Mouse (Mus musculus): Measurements from ENCODE around the gene Gpr34.

The Gpr34 gene

GRCm38 (mm10) chrX:13631599-13632283 is at the start of gene Gpr34:
Gene Gpr34, plus strand, starts transcription at chrX:13632089.
- in situ Hi-C loops (cut with MboI, MseI): no loop called here

- in situ Hi-C loops (cut with MboI, MseI): no loop called here
These were observed 32.5 kb upstream of the Gpr34 start for GRCm38 (mm10) chrX:13599373-13599772.

DNA sequence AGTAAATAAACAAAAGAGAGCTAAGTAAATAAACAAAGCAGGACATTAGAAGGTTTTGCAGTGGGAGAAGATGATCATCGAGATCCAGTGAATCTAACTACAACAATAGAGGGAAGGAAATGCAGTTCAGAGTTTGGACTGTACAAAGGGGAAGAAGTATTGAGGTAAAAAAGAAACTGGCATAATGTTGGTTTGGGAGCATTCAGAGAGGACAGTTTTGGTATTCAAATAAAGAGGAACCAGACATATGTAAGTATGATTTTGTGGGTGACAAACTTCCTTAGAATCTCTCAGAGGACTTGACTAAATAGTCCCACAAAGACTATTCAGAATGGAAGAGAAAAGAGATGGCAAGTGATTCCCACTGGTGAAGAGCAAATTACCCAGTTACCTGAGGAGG is 31.9 kb upstream of the Gpr34 start:
- in situ Hi-C loops (cut with MboI, MseI): no loop called here

- in situ Hi-C loops (cut with MboI, MseI): no loop called here
These were observed 25.1 kb upstream of the Gpr34 start for GRCm38 (mm10) chrX:13606741-13607140.

DNA sequence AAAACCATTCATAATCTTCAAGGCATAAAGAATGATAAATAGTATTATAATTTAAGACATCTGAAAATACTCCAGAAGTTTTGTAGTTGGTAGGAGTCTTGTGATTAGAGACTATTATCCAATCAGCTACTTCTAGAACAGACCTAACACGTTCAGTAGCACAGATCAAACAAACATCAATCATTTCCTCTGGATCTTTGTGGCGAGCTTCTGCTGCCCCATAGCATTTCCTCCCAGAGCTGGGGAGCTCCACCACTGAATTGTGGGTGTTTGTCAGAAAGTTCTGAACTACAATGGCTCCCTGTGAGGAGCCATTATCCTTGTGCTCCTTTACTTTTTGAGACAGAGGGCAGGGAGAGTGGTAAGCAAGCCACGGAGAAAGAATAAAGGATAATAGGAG is 24.1 kb upstream of the Gpr34 start:
- in situ Hi-C loops (cut with MboI, MseI): no loop called here

- in situ Hi-C loops (cut with MboI, MseI): no loop called here
These were observed 20.8 kb upstream of the Gpr34 start for GRCm38 (mm10) chrX:13611114-13611513.

GRCm38 (mm10) chrX:13612115-13612514 is 19.8 kb upstream of the Gpr34 start:
- in situ Hi-C loops (cut with MboI, MseI): no loop called here

DNA sequence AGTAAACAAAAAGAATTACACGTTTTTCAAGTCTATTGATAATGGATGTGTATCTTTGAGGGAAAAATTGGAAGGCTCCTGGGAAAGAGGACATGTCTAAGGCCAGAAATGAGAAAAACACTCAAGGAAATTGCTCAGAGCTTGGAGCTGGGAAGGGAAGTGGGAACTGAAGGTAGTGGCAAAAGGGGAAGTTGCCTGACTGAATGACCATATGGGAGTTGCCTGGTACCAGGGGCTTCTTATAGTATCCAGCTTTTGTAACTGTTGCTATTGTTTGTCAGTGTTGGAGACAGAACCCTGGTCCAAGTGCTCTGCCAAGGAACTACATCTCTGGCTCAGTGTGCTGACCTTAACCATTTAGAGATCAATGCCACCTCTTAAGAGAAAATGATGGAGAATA is 15.2 kb upstream of the Gpr34 start:
- in situ Hi-C loops (cut with MboI, MseI): loop anchor here (5.0 kb wide), 1 partner anchor 36 kb away; no protein-coding TSS in a partner anchor

- in situ Hi-C loops (cut with MboI, MseI): loop anchor here (5.0 kb wide), 1 partner anchor 35 kb away; no protein-coding TSS in a partner anchor
These were observed 14.6 kb upstream of the Gpr34 start for GRCm38 (mm10) chrX:13617294-13617693.

GRCm38 (mm10) chrX:13618476-13618875 is 13.4 kb upstream of the Gpr34 start:
- in situ Hi-C loops (cut with MboI, MseI): loop anchor here (5.0 kb wide), 1 partner anchor 34 kb away; no protein-coding TSS in a partner anchor

- in situ Hi-C loops (cut with MboI, MseI): no loop called here
These were observed 10.4 kb upstream of the Gpr34 start for GRCm38 (mm10) chrX:13621473-13621872.

DNA sequence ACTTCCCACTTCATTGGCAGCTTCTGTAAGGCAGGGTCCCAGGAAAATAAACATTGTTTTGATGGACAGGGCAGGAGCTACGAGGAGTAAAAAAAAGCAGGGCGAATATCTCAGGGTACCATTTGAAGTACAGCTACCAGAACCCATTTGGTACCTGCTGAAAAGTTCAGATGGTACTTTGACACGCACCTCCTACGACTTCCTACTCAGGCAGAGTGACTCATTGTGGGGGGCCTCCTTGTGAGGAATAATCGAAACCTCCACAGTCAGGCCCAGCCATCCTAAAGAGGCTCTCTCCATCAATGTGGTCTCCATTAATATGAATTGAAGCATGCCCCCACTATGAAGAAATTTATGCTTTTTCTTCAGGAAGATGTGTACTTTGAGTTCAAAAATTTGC is 9.2 kb upstream of the Gpr34 start:
- in situ Hi-C loops (cut with MboI, MseI): no loop called here

DNA sequence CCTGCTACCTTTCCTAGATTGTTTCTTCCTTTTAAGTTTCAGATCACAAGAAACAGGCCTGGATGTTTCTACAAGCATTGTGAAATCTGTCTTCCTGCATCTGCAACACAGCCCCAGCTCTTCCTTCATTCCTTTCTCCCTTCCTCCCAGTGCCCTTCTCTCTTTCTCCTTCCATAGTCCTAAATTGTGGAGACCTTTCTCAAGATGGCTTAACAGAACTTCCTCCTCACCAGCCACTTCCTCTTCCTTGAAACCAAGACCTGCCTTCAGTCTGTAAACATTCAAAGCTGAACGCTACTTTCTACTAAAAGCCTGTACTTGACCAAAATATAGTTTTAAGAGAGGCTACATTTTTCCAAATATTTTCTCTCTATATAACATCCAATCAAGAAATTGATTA is 4.5 kb downstream of the Gpr34 start:
- in situ Hi-C loops (cut with MboI, MseI): no loop called here

- in situ Hi-C loops (cut with MboI, MseI): no loop called here
These were observed 7.0 kb downstream of the Gpr34 start for GRCm38 (mm10) chrX:13638894-13639293.

DNA sequence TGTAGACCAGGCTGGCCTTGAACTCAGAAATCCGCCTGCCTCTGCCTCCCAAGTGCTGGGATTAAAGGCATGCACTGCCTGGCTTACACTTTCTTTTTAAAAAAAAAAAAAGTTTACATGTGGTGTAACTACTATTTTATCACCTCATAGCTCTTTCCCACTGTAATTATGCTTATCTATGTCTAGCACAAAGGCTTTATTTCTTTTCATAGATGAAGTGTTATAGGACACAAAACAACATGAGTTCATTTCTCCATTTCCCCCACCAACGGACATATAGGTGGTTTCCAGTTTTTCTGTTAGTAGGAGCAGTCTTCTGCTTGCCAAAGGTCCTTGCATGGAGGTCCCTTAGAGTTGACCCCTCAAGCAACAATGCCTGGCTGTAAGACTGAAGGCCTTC is 20.0 kb downstream of the Gpr34 start:
- in situ Hi-C loops (cut with MboI, MseI): loop anchor here (5.0 kb wide), 3 partner anchors 35 to 425 kb away; no protein-coding TSS in a partner anchor

GRCm38 (mm10) chrX:13652291-13652690 is 20.4 kb downstream of the Gpr34 start:
- in situ Hi-C loops (cut with MboI, MseI): loop anchor here (5.0 kb wide), 3 partner anchors 35 to 425 kb away; no protein-coding TSS in a partner anchor

DNA sequence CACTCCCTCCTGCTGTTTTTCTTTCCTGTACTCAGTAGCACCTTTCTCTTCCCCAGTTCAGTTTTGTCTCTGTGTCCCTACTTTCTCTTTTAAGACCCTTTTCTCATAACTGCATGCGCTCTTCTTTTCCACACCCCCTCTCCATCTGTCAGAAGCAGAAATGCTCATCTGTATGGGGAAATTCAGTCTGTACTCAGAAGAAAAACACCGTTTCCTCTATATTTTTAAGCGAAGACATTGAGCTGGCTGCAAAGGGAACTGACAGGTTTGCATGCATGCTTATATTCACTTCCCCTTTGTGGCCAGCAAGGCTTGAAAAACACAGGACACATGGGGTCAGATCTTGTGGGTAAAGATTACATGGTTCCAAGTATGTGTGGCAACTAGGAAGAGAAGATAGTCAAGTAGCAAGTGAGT is 23.1 kb downstream of the Gpr34 start:
- in situ Hi-C loops (cut with MboI, MseI): no loop called here

GRCm38 (mm10) chrX:13655906-13656305 is 24.0 kb downstream of the Gpr34 start:
- in situ Hi-C loops (cut with MboI, MseI): no loop called here

DNA sequence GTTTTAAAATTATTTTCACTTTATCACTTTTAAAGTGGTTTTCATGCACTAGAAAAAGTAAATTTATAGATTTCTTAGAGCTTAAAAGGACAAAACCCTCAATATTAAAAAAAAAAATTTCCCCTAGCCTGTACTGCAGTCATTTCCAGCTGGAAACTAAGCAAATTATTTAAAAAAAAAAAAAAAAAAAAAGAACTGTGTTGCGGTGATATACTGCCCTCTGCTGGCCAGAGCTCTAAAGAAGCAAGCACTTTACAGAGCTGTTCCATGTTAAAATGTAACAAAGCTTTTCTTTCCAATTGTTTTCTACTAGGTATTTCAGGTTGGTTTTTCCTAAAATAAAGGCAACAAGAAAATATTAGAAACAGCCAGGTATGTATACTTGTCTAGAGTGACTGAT is 24.8 kb downstream of the Gpr34 start:
- in situ Hi-C loops (cut with MboI, MseI): no loop called here

GRCm38 (mm10) chrX:13658616-13659140 is 26.8 kb downstream of the Gpr34 start:
- in situ Hi-C loops (cut with MboI, MseI): no loop called here

DNA sequence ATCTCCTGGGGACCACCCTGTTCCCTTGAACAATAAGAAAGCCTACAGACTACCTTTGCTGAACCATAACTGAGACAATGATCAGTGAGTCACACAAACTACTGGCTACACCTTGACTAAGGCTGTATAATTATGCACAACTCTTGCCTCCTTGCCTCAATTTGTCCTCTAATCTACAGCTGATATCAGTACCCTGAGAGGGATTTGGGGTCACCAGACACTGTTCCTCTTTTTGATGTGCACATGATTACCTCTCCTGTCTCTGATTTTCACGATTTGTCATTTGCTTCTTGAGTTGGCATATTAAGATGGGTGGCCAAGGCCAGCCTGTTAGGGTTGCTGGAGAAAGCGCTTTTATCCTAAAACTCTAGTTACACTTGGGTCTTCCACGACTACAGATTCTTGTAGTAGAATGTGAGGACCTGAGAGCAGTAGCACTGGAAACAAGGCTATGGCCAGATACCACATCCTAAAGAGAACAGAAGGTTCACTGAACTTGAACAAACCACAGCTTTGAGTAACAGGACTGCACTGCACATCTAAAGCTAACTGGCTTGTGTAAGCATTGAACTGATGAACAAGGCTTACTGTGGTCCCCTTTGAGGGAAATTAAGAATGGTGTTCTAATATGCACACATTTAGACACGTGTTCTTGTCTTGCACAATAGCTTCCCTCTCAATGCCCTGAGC is 27.5 kb downstream of the Gpr34 start:
- in situ Hi-C loops (cut with MboI, MseI): no loop called here

- in situ Hi-C loops (cut with MboI, MseI): loop anchor here (5.0 kb wide), 1 partner anchor 189 kb away; no protein-coding TSS in a partner anchor
These were observed 29.2 kb downstream of the Gpr34 start, which contains the start of gene Gpr82 for GRCm38 (mm10) chrX:13661063-13661462. Gene Gpr82, plus strand, starts transcription at chrX:13661363.

GRCm38 (mm10) chrX:13668867-13669266 is 37.0 kb downstream of the Gpr34 start:
- in situ Hi-C loops (cut with MboI, MseI): no loop called here
